Mouse (Mus musculus) spleen, adult 2 months (tissue): ENCODE results near the gene Gm21987.

Experiments used
- CTCF ChIP-seq: fragments of 200-500 bp; IDR thresholded peaks from 2 replicates; pipeline ENCODE4 v1.5.1; 2011; ENCODE audit warnings: mild to moderate bottlenecking, inconsistent platforms; ENCODE audit not compliant: insufficient read depth, insufficient read length, insufficient replicate concordance; ENCODE audit errors: extremely low read depth
- POLR2A ChIP-seq: fragments of 200-500 bp; IDR thresholded peaks from 2 replicates; pipeline ENCODE4 v1.6.1; 2011; ENCODE audit warnings: low read depth, low read length, inconsistent platforms

- TF ChIP-seq CTCF (no peak), POLR2A (no peak)
These were observed 12.4 kb downstream of the Gm21987 start for GRCm38 (mm10) chr16:38359241-38359640.
